9 mouse cellular contexts compared by ENCODE assay signal in genomic region chr9:9375304-9375904, GRCm38 (mm10).
DNase-seq lines count a peak whose midpoint lies in the region; ATAC-seq lines count a peak whose summit lies in the region.
"Had no signal": no experiment of that assay in that cellular context is flagged by ENCODE, and none has a peak within 500 bp of the region (broad histone marks: within the 10 kb centered on the region; RNA-seq: fewer than 3 reads in every experiment).

No protein-coding gene starts in this region.

- 26% methylated on average over 3 of the region's 3 CpGs for WGBS in kidney, embryonic 15.5 days
- 17% methylated on average over 3 of the region's 3 CpGs for WGBS in limb, embryonic 11.5 days
- 20% methylated on average over 3 of the region's 3 CpGs for WGBS in neural tube, embryonic 12.5 days

- no peak overlapping the region for H3K4me3 ChIP-seq in kidney, embryonic 15.5 days (replicated peaks)
- no peak overlapping the region for H3K4me3 ChIP-seq in limb, embryonic 11.5 days (ENCODE audit: low read depth, low read length)
- no peak overlapping the region for H3K4me3 ChIP-seq in neural tube, embryonic 12.5 days
- H3K4me3 ChIP-seq: embryonic facial prominence, embryonic 12.5 days had no signal

- peak; percentile 36; the same call in 1 of the 2 replicates for ATAC-seq in kidney, embryonic 15.5 days (replicated peaks; ENCODE audit: low FRiP score)
- peak; percentile 44; the same call in 1 of the 2 replicates for ATAC-seq in limb, embryonic 11.5 days (ENCODE audit: insufficient number of reproducible peaks, low FRiP score, low TSS enrichment, low read depth)
- ATAC-seq in neural tube, embryonic 12.5 days (ENCODE audit: low FRiP score, low read depth), result peak; percentile 47; the same call in 1 of the 2 replicates

- H3K27me3 ChIP-seq in kidney, embryonic 15.5 days, result no peaks in the 10 kb centered on the region
- H3K27me3 ChIP-seq in limb, embryonic 11.5 days (ENCODE audit: control insufficient read depth, insufficient read depth, low read length), result no peaks in the 10 kb centered on the region
- no peaks in the 10 kb centered on the region for H3K27me3 ChIP-seq in neural tube, embryonic 12.5 days (replicated peaks)
- H3K27me3 ChIP-seq: embryonic facial prominence, embryonic 12.5 days had no signal

- H3K9me3 ChIP-seq in kidney, embryonic 15.5 days (replicated peaks), result no peaks in the 10 kb centered on the region
- no peaks in the 10 kb centered on the region for H3K9me3 ChIP-seq in limb, embryonic 11.5 days (ENCODE audit: control insufficient read depth, low read length)
- no peaks in the 10 kb centered on the region for H3K9me3 ChIP-seq in neural tube, embryonic 12.5 days
- H3K9me3 ChIP-seq: embryonic facial prominence, embryonic 12.5 days had no signal

- H3K9ac ChIP-seq in kidney, embryonic 15.5 days, result no peak overlapping the region
- no peak overlapping the region for H3K9ac ChIP-seq in limb, embryonic 11.5 days (ENCODE audit: low read length)
- H3K9ac ChIP-seq in neural tube, embryonic 12.5 days, result no peak overlapping the region
- H3K9ac ChIP-seq: embryonic facial prominence, embryonic 12.5 days had no signal

- peak; percentile 31 to 44 for DNase-seq in urinary bladder, adult 18-20 months (ENCODE audit: low spot score in 2 of 2)
- no peak for DNase-seq in urinary bladder, postnatal 10 days (ENCODE audit: low spot score)
- peak; percentile 46 to 74 for DNase-seq in cerebellum, postnatal 4 days (ENCODE audit: low spot score in 2 of 2)
- peak; percentile 12 to 20 for DNase-seq in gastrocnemius, adult 8-10 months (ENCODE audit: low spot score in 2 of 2)
- DNase-seq in limb, embryonic 11.5 days (ENCODE audit: low spot score), result peak; percentile 74
- peak; percentile 75 for DNase-seq in urinary bladder, postnatal 25 days (ENCODE audit: low spot score)

- H3K4me2 ChIP-seq in kidney, embryonic 15.5 days, result no peak overlapping the region
- H3K4me2 ChIP-seq in limb, embryonic 11.5 days (ENCODE audit: low read depth, severe bottlenecking), result no peak overlapping the region
- H3K4me2 ChIP-seq in neural tube, embryonic 12.5 days (replicated peaks), result no peak overlapping the region
- H3K4me2 ChIP-seq: embryonic facial prominence, embryonic 12.5 days had no signal

- H3K36me3 ChIP-seq in kidney, embryonic 15.5 days, result no peaks in the 10 kb centered on the region
- no peaks in the 10 kb centered on the region for H3K36me3 ChIP-seq in limb, embryonic 11.5 days (ENCODE audit: control insufficient read depth, insufficient read depth, low read length)
- H3K36me3 ChIP-seq in neural tube, embryonic 12.5 days, result no peaks in the 10 kb centered on the region
- H3K36me3 ChIP-seq: embryonic facial prominence, embryonic 12.5 days had no signal

- H3K27ac ChIP-seq in kidney, embryonic 15.5 days, result no peak overlapping the region
- H3K27ac ChIP-seq in limb, embryonic 11.5 days (replicated peaks; ENCODE audit: low read depth, low read length), result no peak overlapping the region
- no peak overlapping the region for H3K27ac ChIP-seq in neural tube, embryonic 12.5 days
- H3K27ac ChIP-seq: embryonic facial prominence, embryonic 12.5 days had no signal

- no peaks in the 10 kb centered on the region for H3K4me1 ChIP-seq in kidney, embryonic 15.5 days
- H3K4me1 ChIP-seq in limb, embryonic 11.5 days (ENCODE audit: control insufficient read depth, insufficient read depth, low read length), result no peaks in the 10 kb centered on the region
- H3K4me1 ChIP-seq in neural tube, embryonic 12.5 days, result no peaks in the 10 kb centered on the region
- H3K4me1 ChIP-seq: embryonic facial prominence, embryonic 12.5 days had no signal
